Mouse (Mus musculus) inflammation-experienced regulatory T-cells, adult 6 months (primary cell): ENCODE results near the gene Krt25. TPM values are rescaled to one million over a fixed set of nuclear protein-coding genes. Genes with fewer than 3 reads are reported as not detected.

Source experiments
- ATAC-seq: one replicate; pipeline ENCODE4 v1.8.0; 2017
- polyA plus RNA-seq, 3 experiments: library from polyadenylated mRNA; unstranded; fragments of 100-300 nt; shearing (Covaris generic); gene quantifications; one replicate each; pipeline ENCODE4 v1.2.1; 2017

Gene Krt25
- polyA plus RNA-seq, 3 experiments from 2014 or later, result not detected

DNA sequence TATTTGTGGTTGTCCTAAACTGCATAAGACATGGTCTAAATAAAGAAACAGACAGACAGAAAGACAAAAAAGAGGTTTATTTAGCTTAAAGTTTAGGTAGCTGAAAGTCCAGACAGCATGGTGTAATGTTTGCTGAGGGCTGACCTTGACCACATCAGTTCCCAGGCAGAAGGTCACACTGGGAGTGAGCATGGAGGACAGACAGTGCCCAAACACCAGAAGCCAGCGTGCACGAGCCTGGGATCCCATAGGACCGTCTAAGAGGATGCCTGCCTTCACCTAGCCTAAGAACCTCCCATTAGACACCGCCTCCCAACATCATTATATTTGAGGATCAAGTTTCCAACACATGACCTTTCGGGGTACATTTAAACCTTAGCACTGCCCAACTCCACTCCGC, 47.1 kb downstream of the Krt25 start:
- ATAC-seq, result no peak

DNA sequence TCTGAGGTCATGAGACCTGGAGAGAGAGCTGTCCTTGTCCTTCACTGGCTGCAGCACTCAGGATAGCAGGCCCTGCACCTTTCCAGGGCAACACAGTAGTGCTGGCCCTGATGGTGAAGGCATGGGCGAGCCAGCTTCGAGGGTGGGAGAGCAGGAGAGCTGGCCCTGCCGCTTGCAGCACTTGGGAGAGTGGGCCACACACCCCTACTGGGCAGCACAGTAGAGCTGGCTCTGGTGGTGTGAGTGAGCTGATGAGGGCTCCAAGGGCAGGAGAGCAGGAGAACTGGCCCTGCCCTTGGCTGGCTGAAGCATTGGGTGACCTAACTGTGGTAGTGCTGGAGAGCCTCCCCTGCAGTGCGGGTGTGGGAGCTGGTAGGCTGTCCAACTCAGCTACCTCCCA, 50.0 kb downstream of the Krt25 start:
- ATAC-seq, result no peak

DNA sequence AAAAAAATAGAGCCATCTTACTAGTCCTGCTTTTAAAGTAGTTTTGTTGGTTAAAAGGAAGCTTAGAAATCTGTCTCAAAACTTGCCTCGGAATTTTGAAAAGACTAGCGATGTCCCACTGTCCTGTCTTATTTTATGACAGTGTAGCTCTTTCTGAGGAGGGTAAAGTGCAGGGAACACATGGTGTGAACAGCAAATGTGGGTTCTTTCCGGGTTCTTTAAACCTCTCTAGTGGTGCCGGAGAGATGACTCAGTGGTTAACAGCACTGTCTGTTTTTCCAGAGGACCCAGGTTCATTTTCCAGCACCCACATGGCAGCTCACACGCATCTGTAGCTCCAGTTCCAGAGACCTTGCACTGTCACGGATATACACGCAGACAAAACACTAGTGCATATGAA, 53.6 kb downstream of the Krt25 start:
- ATAC-seq, result no peak

GRCm38 (mm10) chr11:99265796-99266195, 57.0 kb downstream of the Krt25 start:
- ATAC-seq, result no peak

Other genes with a start within 250 kb of the Krt25 start
- gene Tns4, start 233.6 kb downstream of the Krt25 start, polyA plus RNA-seq, result under 1 TPM; 0.30 to 0.58 (median 0.51) TPM
- 100 to 1,000 TPM in 2 of 3 experiments, 10 to 100 TPM in 1; 16.6 to 295 (median 286) TPM for gene Ccr7, start 167.9 kb downstream of the Krt25 start, polyA plus RNA-seq
- gene Smarce1, start 91.9 kb downstream of the Krt25 start, polyA plus RNA-seq, result 100 to 1,000 TPM; 127 to 184 (median 159) TPM
- gene Krt222, start 78.9 kb downstream of the Krt25 start, polyA plus RNA-seq, result 1 to 10 TPM; 2.1 to 2.7 (median 2.1) TPM
- gene Krt24, start 37.7 kb downstream of the Krt25 start, polyA plus RNA-seq, result not detected
- gene Krt26, start 15.0 kb upstream of the Krt25 start, polyA plus RNA-seq, result not detected
- not detected for gene Krt27, start 28.2 kb upstream of the Krt25 start, polyA plus RNA-seq
- gene Krt28, start 52.0 kb upstream of the Krt25 start, polyA plus RNA-seq, result not detected
- gene Krt10, start 66.4 kb upstream of the Krt25 start, polyA plus RNA-seq, result 10 to 100 TPM in 1 of 3 experiments, 1 to 10 TPM in 2; 4.5 to 13.5 (median 7.3) TPM
- gene Krt12, start 99.3 kb upstream of the Krt25 start, polyA plus RNA-seq, result not detected
- gene Krt20, start 115.2 kb upstream of the Krt25 start, polyA plus RNA-seq, result not detected
- gene Krt23, start 170.2 kb upstream of the Krt25 start, polyA plus RNA-seq, result not detected
- gene Krt39, start 198.4 kb upstream of the Krt25 start, polyA plus RNA-seq, result not detected
- gene Krt40, start 220.2 kb upstream of the Krt25 start, polyA plus RNA-seq, result not detected
- gene Krtap3-3, start 227.9 kb upstream of the Krt25 start, polyA plus RNA-seq, result not detected
- not detected for gene Krtap3-2, start 233.9 kb upstream of the Krt25 start, polyA plus RNA-seq
- not detected for gene Gm11939, start 236.5 kb upstream of the Krt25 start, polyA plus RNA-seq
- not detected for gene Krtap3-1, start 243.7 kb upstream of the Krt25 start, polyA plus RNA-seq